Mouse (Mus musculus): ENCODE data around the gene Gm14214. TPM values are rescaled to one million over a fixed set of nuclear protein-coding genes. Genes with fewer than 3 reads are reported as not detected.

Gm14214 gene
- polyA plus RNA-seq, 1 experiment from 2014 or later = not detected

GRCm38 (mm10) chr2:154782856-154783650 is 13.2 kb upstream of the Gm14214 start:
- no peak overlapping the region for H3K27ac ChIP-seq (ENCODE audit: low read depth, low read length)

GRCm38 (mm10) chr2:154782361-154782760 is 12.5 kb upstream of the Gm14214 start:
- H3K4me1 ChIP-seq (replicated peaks; ENCODE audit: control insufficient read depth, insufficient read depth, low read length) = no peaks in the 10 kb centered on the region
- WGBS = 80% methylated on average over 4 of the region's 4 CpGs
- DNase-seq (ENCODE audit: low spot score) = no peak
- no peak overlapping the region for H3K9ac ChIP-seq (ENCODE audit: low read depth, low read length)
- no peaks in the 10 kb centered on the region for H3K36me3 ChIP-seq (ENCODE audit: control insufficient read depth, insufficient read depth, low read length)
- no peaks in the 10 kb centered on the region for H3K9me3 ChIP-seq (ENCODE audit: control insufficient read depth, low read length)
- no peak for ATAC-seq (ENCODE audit: low FRiP score)
- H3K4me3 ChIP-seq (ENCODE audit: low read depth, low read length) = no peak overlapping the region
- H3K27ac ChIP-seq (ENCODE audit: low read depth, low read length) = no peak overlapping the region
- no peak overlapping the region for H3K4me2 ChIP-seq (replicated peaks; ENCODE audit: low read depth, low read length)
- no peaks in the 10 kb centered on the region for H3K27me3 ChIP-seq (ENCODE audit: control insufficient read depth, insufficient read depth, low read length)

More at GRCm38 (mm10) chr2:154782856-154783650, 13.2 kb upstream of the Gm14214 start:
- Histone ChIP-seq H3K9ac (ENCODE audit: low read depth, low read length) (no peak overlapping the region), H3K4me2 (replicated peaks; ENCODE audit: low read depth, low read length) (no peak overlapping the region), H3K36me3 (ENCODE audit: control insufficient read depth, insufficient read depth, low read length) (no peaks in the 10 kb centered on the region), H3K9me3 (ENCODE audit: control insufficient read depth, low read length) (no peaks in the 10 kb centered on the region), H3K4me3 (ENCODE audit: low read depth, low read length) (no peak overlapping the region), H3K4me1 (replicated peaks; ENCODE audit: control insufficient read depth, insufficient read depth, low read length) (no peaks in the 10 kb centered on the region), H3K27me3 (ENCODE audit: control insufficient read depth, insufficient read depth, low read length) (no peaks in the 10 kb centered on the region)
- DNase-seq (ENCODE audit: low spot score) (no peak), ATAC-seq (ENCODE audit: low FRiP score) (no peak)
- 66% methylated on average over 17 of the region's 17 CpGs for WGBS

GRCm38 (mm10) chr2:154779648-154780047 is 9.8 kb upstream of the Gm14214 start:
- 73% methylated on average over 3 of the region's 3 CpGs for WGBS
- H3K4me1 ChIP-seq (replicated peaks; ENCODE audit: control insufficient read depth, insufficient read depth, low read length) = no peaks in the 10 kb centered on the region

GRCm38 (mm10) chr2:154776496-154776895 is 6.7 kb upstream of the Gm14214 start:
- H3K4me2 ChIP-seq (replicated peaks; ENCODE audit: low read depth, low read length) = no peak overlapping the region
- H3K27me3 ChIP-seq (ENCODE audit: control insufficient read depth, insufficient read depth, low read length) = no peaks in the 10 kb centered on the region
- no peaks in the 10 kb centered on the region for H3K4me1 ChIP-seq (replicated peaks; ENCODE audit: control insufficient read depth, insufficient read depth, low read length)
- DNase-seq (ENCODE audit: low spot score) (no peak), ATAC-seq (ENCODE audit: low FRiP score) (no peak)
- H3K9me3 ChIP-seq (ENCODE audit: control insufficient read depth, low read length) = no peaks in the 10 kb centered on the region
- 80% methylated on average over 7 of the region's 7 CpGs for WGBS
- H3K36me3 ChIP-seq (ENCODE audit: control insufficient read depth, insufficient read depth, low read length) = no peaks in the 10 kb centered on the region
- H3K4me3 ChIP-seq (ENCODE audit: low read depth, low read length) = no peak overlapping the region
- no peak overlapping the region for H3K27ac ChIP-seq (ENCODE audit: low read depth, low read length)
- H3K9ac ChIP-seq (ENCODE audit: low read depth, low read length) = no peak overlapping the region

More at GRCm38 (mm10) chr2:154779648-154780047, 9.8 kb upstream of the Gm14214 start:
- no peaks in the 10 kb centered on the region for H3K9me3 ChIP-seq (ENCODE audit: control insufficient read depth, low read length)
- no peaks in the 10 kb centered on the region for H3K36me3 ChIP-seq (ENCODE audit: control insufficient read depth, insufficient read depth, low read length)
- H3K4me2 ChIP-seq (replicated peaks; ENCODE audit: low read depth, low read length) = no peak overlapping the region
- H3K9ac ChIP-seq (ENCODE audit: low read depth, low read length) = no peak overlapping the region
- no peak overlapping the region for H3K27ac ChIP-seq (ENCODE audit: low read depth, low read length)
- DNase-seq (ENCODE audit: low spot score) (no peak), ATAC-seq (ENCODE audit: low FRiP score) (no peak)
- H3K27me3 ChIP-seq (ENCODE audit: control insufficient read depth, insufficient read depth, low read length) = no peaks in the 10 kb centered on the region
- H3K4me3 ChIP-seq (ENCODE audit: low read depth, low read length) = no peak overlapping the region

- WGBS = 83% methylated on average over 1 of the region's 1 CpGs
- H3K27me3 ChIP-seq (ENCODE audit: control insufficient read depth, insufficient read depth, low read length) = no peaks in the 10 kb centered on the region
- no peak overlapping the region for H3K9ac ChIP-seq (ENCODE audit: low read depth, low read length)
- H3K27ac ChIP-seq (ENCODE audit: low read depth, low read length) = no peak overlapping the region
- H3K36me3 ChIP-seq (ENCODE audit: control insufficient read depth, insufficient read depth, low read length) = no peaks in the 10 kb centered on the region
- no peak overlapping the region for H3K4me2 ChIP-seq (replicated peaks; ENCODE audit: low read depth, low read length)
- no peak overlapping the region for H3K4me3 ChIP-seq (ENCODE audit: low read depth, low read length)
- H3K4me1 ChIP-seq (replicated peaks; ENCODE audit: control insufficient read depth, insufficient read depth, low read length) = no peaks in the 10 kb centered on the region
- H3K9me3 ChIP-seq (ENCODE audit: control insufficient read depth, low read length) = no peaks in the 10 kb centered on the region
- DNase-seq (ENCODE audit: low spot score) = peak; percentile 57
- no peak for ATAC-seq (ENCODE audit: low FRiP score)
These were observed 4.2 kb upstream of the Gm14214 start for GRCm38 (mm10) chr2:154774032-154774431.

- DNase-seq (ENCODE audit: low spot score) (no peak), ATAC-seq (ENCODE audit: low FRiP score) (no peak)
- Histone ChIP-seq H3K9ac (ENCODE audit: low read depth, low read length) (no peak overlapping the region), H3K4me2 (replicated peaks; ENCODE audit: low read depth, low read length) (no peak overlapping the region), H3K36me3 (ENCODE audit: control insufficient read depth, insufficient read depth, low read length) (no peaks in the 10 kb centered on the region), H3K4me3 (ENCODE audit: low read depth, low read length) (no peak overlapping the region), H3K27ac (ENCODE audit: low read depth, low read length) (no peak overlapping the region), H3K27me3 (ENCODE audit: control insufficient read depth, insufficient read depth, low read length) (no peaks in the 10 kb centered on the region), H3K9me3 (ENCODE audit: control insufficient read depth, low read length) (no peaks in the 10 kb centered on the region), H3K4me1 (replicated peaks; ENCODE audit: control insufficient read depth, insufficient read depth, low read length) (no peaks in the 10 kb centered on the region)
- WGBS = 84% methylated on average over 8 of the region's 8 CpGs
These were observed 1.8 kb upstream of the Gm14214 start for GRCm38 (mm10) chr2:154771604-154772003.

GRCm38 (mm10) chr2:154767051-154767450 is 2.8 kb downstream of the Gm14214 start:
- Histone ChIP-seq H3K9me3 (ENCODE audit: control insufficient read depth, low read length) (no peaks in the 10 kb centered on the region), H3K4me1 (replicated peaks; ENCODE audit: control insufficient read depth, insufficient read depth, low read length) (no peaks in the 10 kb centered on the region)
- WGBS = 90% methylated on average over 6 of the region's 6 CpGs

GRCm38 (mm10) chr2:154765554-154766008 is 4.2 kb downstream of the Gm14214 start:
- no peak overlapping the region for H3K9ac ChIP-seq (ENCODE audit: low read depth, low read length)
- no peaks in the 10 kb centered on the region for H3K27me3 ChIP-seq (ENCODE audit: control insufficient read depth, insufficient read depth, low read length)
- no peak for ATAC-seq (ENCODE audit: low FRiP score)
- H3K27ac ChIP-seq (ENCODE audit: low read depth, low read length) = no peak overlapping the region
- no peaks in the 10 kb centered on the region; the same call in 1 of the 2 replicates for H3K9me3 ChIP-seq (ENCODE audit: control insufficient read depth, low read length)
- WGBS = 79% methylated on average over 8 of the region's 8 CpGs
- H3K4me3 ChIP-seq (ENCODE audit: low read depth, low read length) = no peak overlapping the region
- DNase-seq (ENCODE audit: low spot score) = no peak
- H3K4me2 ChIP-seq (replicated peaks; ENCODE audit: low read depth, low read length) = no peak overlapping the region
- H3K4me1 ChIP-seq (replicated peaks; ENCODE audit: control insufficient read depth, insufficient read depth, low read length) = no peaks in the 10 kb centered on the region
- H3K36me3 ChIP-seq (ENCODE audit: control insufficient read depth, insufficient read depth, low read length) = no peaks in the 10 kb centered on the region

More at GRCm38 (mm10) chr2:154767051-154767450, 2.8 kb downstream of the Gm14214 start:
- no peak overlapping the region for H3K4me2 ChIP-seq (replicated peaks; ENCODE audit: low read depth, low read length)
- H3K27ac ChIP-seq (ENCODE audit: low read depth, low read length) = no peak overlapping the region
- H3K36me3 ChIP-seq (ENCODE audit: control insufficient read depth, insufficient read depth, low read length) = no peaks in the 10 kb centered on the region
- H3K27me3 ChIP-seq (ENCODE audit: control insufficient read depth, insufficient read depth, low read length) = no peaks in the 10 kb centered on the region
- H3K4me3 ChIP-seq (ENCODE audit: low read depth, low read length) = no peak overlapping the region
- ATAC-seq (ENCODE audit: low FRiP score) = no peak
- no peak for DNase-seq (ENCODE audit: low spot score)
- H3K9ac ChIP-seq (ENCODE audit: low read depth, low read length) = no peak overlapping the region
